Mouse (Mus musculus): Measurements from ENCODE around the gene Aqp6. TPM values are rescaled to one million over a fixed set of nuclear protein-coding genes. Genes with fewer than 3 reads are reported as not detected.

Aqp6 gene
- polyA plus RNA-seq (2014; fragmentation: Nextera tagmentation; extraction: Ambion mirVana): not detected in 2 replicates

- Histone ChIP-seq H3K9ac (ENCODE audit: low read length) (no peak within 1 kb of the TSS), H3K36me3 (ENCODE audit: control insufficient read depth, insufficient read depth, low read length) (no peaks in the 10 kb centered on the region), H3K9me3 (ENCODE audit: control insufficient read depth, low read length) (no peaks in the 10 kb centered on the region), H3K4me3 (ENCODE audit: control insufficient read depth in 1 of 2, insufficient read depth in 1 of 2, low read depth in 1 of 2, low read length in 2 of 2) (no peak within 1 kb of the TSS), H3K27ac (replicated peaks in 1 of 2; ENCODE audit: control insufficient read depth in 1 of 2, insufficient read depth in 1 of 2, low read depth in 2 of 2, low read length in 2 of 2) (no peak within 1 kb of the TSS), H3K27me3 (ENCODE audit: control insufficient read depth, insufficient read depth, low read length) (peaks cover 39% of the 10 kb centered on the region), H3K4me2 (ENCODE audit: low read length) (no peak within 1 kb of the TSS), H3K4me1 (ENCODE audit: control insufficient read depth in 2 of 2, insufficient read depth in 2 of 2, low read length in 2 of 2) (peaks cover 17 to 21% of the 10 kb centered on the region in 2 experiments)
- WGBS: 58% methylated on average over 22 of the region's 22 CpGs
- no peak for ATAC-seq (ENCODE audit: insufficient number of reproducible peaks, insufficient read depth, low FRiP score, low read depth)
Observed at GRCm38 (mm10) chr15:99600986-99601822, at the start of gene Aqp6. TSS of gene Aqp6 (plus strand) at chr15:99601400.

- 36% methylated on average over 6 of the region's 6 CpGs for WGBS
- peaks cover 10% of the 10 kb centered on the region; the same call in 1 of the 2 replicates for H3K27me3 ChIP-seq (ENCODE audit: control insufficient read depth, insufficient read depth, low read length)
- peaks cover 0 to 2% of the 10 kb centered on the region in 2 experiments; a peak in 1 of 4 replicates for H3K4me1 ChIP-seq (ENCODE audit: control insufficient read depth in 2 of 2, insufficient read depth in 2 of 2, low read length in 2 of 2)
- ATAC-seq (ENCODE audit: insufficient number of reproducible peaks, insufficient read depth, low FRiP score, low read depth): no peak
- H3K4me3 ChIP-seq (ENCODE audit: control insufficient read depth in 1 of 2, insufficient read depth in 1 of 2, low read depth in 1 of 2, low read length in 2 of 2): no peak overlapping the region
- no peak overlapping the region for H3K4me2 ChIP-seq (ENCODE audit: low read length)
- no peak overlapping the region for H3K9ac ChIP-seq (ENCODE audit: low read length)
- no peak overlapping the region for H3K27ac ChIP-seq (replicated peaks in 1 of 2; ENCODE audit: control insufficient read depth in 1 of 2, insufficient read depth in 1 of 2, low read depth in 2 of 2, low read length in 2 of 2)
- no peaks in the 10 kb centered on the region for H3K9me3 ChIP-seq (ENCODE audit: control insufficient read depth, low read length)
- H3K36me3 ChIP-seq (ENCODE audit: control insufficient read depth, insufficient read depth, low read length): no peaks in the 10 kb centered on the region
Observed at GRCm38 (mm10) chr15:99553767-99554166, 47.4 kb upstream of the Aqp6 start.

- no peak overlapping the region for H3K4me3 ChIP-seq (ENCODE audit: control insufficient read depth in 1 of 2, insufficient read depth in 1 of 2, low read depth in 1 of 2, low read length in 2 of 2)
- no peak for ATAC-seq (ENCODE audit: insufficient number of reproducible peaks, insufficient read depth, low FRiP score, low read depth)
- no peak overlapping the region for H3K27ac ChIP-seq (replicated peaks in 1 of 2; ENCODE audit: control insufficient read depth in 1 of 2, insufficient read depth in 1 of 2, low read depth in 2 of 2, low read length in 2 of 2)
- H3K36me3 ChIP-seq (ENCODE audit: control insufficient read depth, insufficient read depth, low read length): no peaks in the 10 kb centered on the region
- no peaks in the 10 kb centered on the region for H3K9me3 ChIP-seq (ENCODE audit: control insufficient read depth, low read length)
- no peak overlapping the region for H3K4me2 ChIP-seq (ENCODE audit: low read length)
- peaks cover 0 to 2% of the 10 kb centered on the region in 2 experiments; a peak in 1 of 4 replicates for H3K4me1 ChIP-seq (ENCODE audit: control insufficient read depth in 2 of 2, insufficient read depth in 2 of 2, low read length in 2 of 2)
- H3K27me3 ChIP-seq (ENCODE audit: control insufficient read depth, insufficient read depth, low read length): peaks cover 8% of the 10 kb centered on the region; the same call in 1 of the 2 replicates
- no peak overlapping the region for H3K9ac ChIP-seq (ENCODE audit: low read length)
- 98% methylated on average over 1 of the region's 1 CpGs for WGBS
Observed at GRCm38 (mm10) chr15:99558947-99559346, 42.3 kb upstream of the Aqp6 start.

GRCm38 (mm10) chr15:99560246-99560645 lies 41.0 kb upstream of the Aqp6 start:
- H3K4me3 ChIP-seq (ENCODE audit: control insufficient read depth in 1 of 2, insufficient read depth in 1 of 2, low read depth in 1 of 2, low read length in 2 of 2): no peak overlapping the region
- ATAC-seq (ENCODE audit: insufficient number of reproducible peaks, insufficient read depth, low FRiP score, low read depth): no peak
- H3K4me1 ChIP-seq (ENCODE audit: control insufficient read depth in 2 of 2, insufficient read depth in 2 of 2, low read length in 2 of 2): no peaks in the 10 kb centered on the region
- H3K9me3 ChIP-seq (ENCODE audit: control insufficient read depth, low read length): no peaks in the 10 kb centered on the region
- H3K27ac ChIP-seq (replicated peaks in 1 of 2; ENCODE audit: control insufficient read depth in 1 of 2, insufficient read depth in 1 of 2, low read depth in 2 of 2, low read length in 2 of 2): no peak overlapping the region
- no peak overlapping the region for H3K9ac ChIP-seq (ENCODE audit: low read length)
- H3K4me2 ChIP-seq (ENCODE audit: low read length): no peak overlapping the region
- H3K27me3 ChIP-seq (ENCODE audit: control insufficient read depth, insufficient read depth, low read length): peaks cover 12% of the 10 kb centered on the region
- no peaks in the 10 kb centered on the region for H3K36me3 ChIP-seq (ENCODE audit: control insufficient read depth, insufficient read depth, low read length)
- WGBS: 74% methylated on average over 10 of the region's 10 CpGs

- Histone ChIP-seq H3K27ac (replicated peaks in 1 of 2; ENCODE audit: control insufficient read depth in 1 of 2, insufficient read depth in 1 of 2, low read depth in 2 of 2, low read length in 2 of 2) (no peak overlapping the region), H3K4me1 (ENCODE audit: control insufficient read depth in 2 of 2, insufficient read depth in 2 of 2, low read length in 2 of 2) (no peaks in the 10 kb centered on the region), H3K4me2 (ENCODE audit: low read length) (no peak overlapping the region), H3K36me3 (ENCODE audit: control insufficient read depth, insufficient read depth, low read length) (no peaks in the 10 kb centered on the region), H3K4me3 (ENCODE audit: control insufficient read depth in 1 of 2, insufficient read depth in 1 of 2, low read depth in 1 of 2, low read length in 2 of 2) (no peak overlapping the region), H3K9ac (ENCODE audit: low read length) (no peak overlapping the region), H3K27me3 (ENCODE audit: control insufficient read depth, insufficient read depth, low read length) (peaks cover 15% of the 10 kb centered on the region; the same call in 1 of the 2 replicates), H3K9me3 (ENCODE audit: control insufficient read depth, low read length) (no peaks in the 10 kb centered on the region)
- WGBS: 70% methylated on average over 4 of the region's 4 CpGs
- no peak for ATAC-seq (ENCODE audit: insufficient number of reproducible peaks, insufficient read depth, low FRiP score, low read depth)
Observed at GRCm38 (mm10) chr15:99567371-99567770, 33.8 kb upstream of the Aqp6 start.

- Histone ChIP-seq H3K27ac (replicated peaks in 1 of 2; ENCODE audit: control insufficient read depth in 1 of 2, insufficient read depth in 1 of 2, low read depth in 2 of 2, low read length in 2 of 2) (no peak overlapping the region), H3K4me3 (ENCODE audit: control insufficient read depth in 1 of 2, insufficient read depth in 1 of 2, low read depth in 1 of 2, low read length in 2 of 2) (no peak overlapping the region), H3K27me3 (ENCODE audit: control insufficient read depth, insufficient read depth, low read length) (peaks cover 15% of the 10 kb centered on the region; the same call in 1 of the 2 replicates), H3K36me3 (ENCODE audit: control insufficient read depth, insufficient read depth, low read length) (no peaks in the 10 kb centered on the region), H3K4me1 (ENCODE audit: control insufficient read depth in 2 of 2, insufficient read depth in 2 of 2, low read length in 2 of 2) (no peaks in the 10 kb centered on the region), H3K9ac (ENCODE audit: low read length) (no peak overlapping the region), H3K9me3 (ENCODE audit: control insufficient read depth, low read length) (no peaks in the 10 kb centered on the region), H3K4me2 (ENCODE audit: low read length) (no peak overlapping the region)
- WGBS: 71% methylated on average over 6 of the region's 6 CpGs
- no peak for ATAC-seq (ENCODE audit: insufficient number of reproducible peaks, insufficient read depth, low FRiP score, low read depth)
Observed at GRCm38 (mm10) chr15:99568682-99569081, 32.5 kb upstream of the Aqp6 start.

- ATAC-seq (ENCODE audit: insufficient number of reproducible peaks, insufficient read depth, low FRiP score, low read depth): no peak
Observed at GRCm38 (mm10) chr15:99569123-99569522, 32.1 kb upstream of the Aqp6 start.

More at GRCm38 (mm10) chr15:99569123-99569522, 32.1 kb upstream of the Aqp6 start:
- Histone ChIP-seq H3K27ac (replicated peaks in 1 of 2; ENCODE audit: control insufficient read depth in 1 of 2, insufficient read depth in 1 of 2, low read depth in 2 of 2, low read length in 2 of 2) (no peak overlapping the region), H3K4me2 (ENCODE audit: low read length) (no peak overlapping the region), H3K36me3 (ENCODE audit: control insufficient read depth, insufficient read depth, low read length) (no peaks in the 10 kb centered on the region), H3K9ac (ENCODE audit: low read length) (no peak overlapping the region), H3K9me3 (ENCODE audit: control insufficient read depth, low read length) (no peaks in the 10 kb centered on the region), H3K4me1 (ENCODE audit: control insufficient read depth in 2 of 2, insufficient read depth in 2 of 2, low read length in 2 of 2) (no peaks in the 10 kb centered on the region), H3K27me3 (ENCODE audit: control insufficient read depth, insufficient read depth, low read length) (peaks cover 15% of the 10 kb centered on the region; the same call in 1 of the 2 replicates), H3K4me3 (ENCODE audit: control insufficient read depth in 1 of 2, insufficient read depth in 1 of 2, low read depth in 1 of 2, low read length in 2 of 2) (no peak overlapping the region)
- WGBS: 65% methylated on average over 10 of the region's 10 CpGs

Data from heart, embryonic 14.5 days (tissue).